Mouse (Mus musculus): ENCODE data around the gene Fhod1. TPM values are rescaled to one million over a fixed set of nuclear protein-coding genes. Genes with fewer than 3 reads are reported as not detected.

The Fhod1 gene
- polyA plus RNA-seq, 1 experiment from 2014 or later: 0.60 TPM

- H3K36me3 ChIP-seq (ENCODE audit: control insufficient read depth, insufficient read depth): no peaks in the 10 kb centered on the region
- no peak overlapping the region for H3K27ac ChIP-seq (ENCODE audit: low read length)
- H3K9ac ChIP-seq (ENCODE audit: low read depth, low read length): no peak overlapping the region
- no peaks in the 10 kb centered on the region for H3K9me3 ChIP-seq (replicated peaks; ENCODE audit: control insufficient read depth, low read length)
- peaks cover 24% of the 10 kb centered on the region for H3K4me1 ChIP-seq (ENCODE audit: control insufficient read depth, low read depth, low read length)
- no peak for ATAC-seq (ENCODE audit: low read depth)
- WGBS (ENCODE audit: insufficient replicate concordance): 85% methylated on average over 5 of the region's 5 CpGs
- no peak overlapping the region for H3K4me3 ChIP-seq (ENCODE audit: low read depth, low read length)
- peaks cover 23% of the 10 kb centered on the region for H3K27me3 ChIP-seq (ENCODE audit: control insufficient read depth, insufficient read depth, low read depth, low read length)
- no peak overlapping the region for H3K4me2 ChIP-seq (ENCODE audit: low read depth, low read length)
Measured at GRCm38 (mm10) chr8:105288231-105288630, 59.5 kb downstream of the Fhod1 start.

DNA sequence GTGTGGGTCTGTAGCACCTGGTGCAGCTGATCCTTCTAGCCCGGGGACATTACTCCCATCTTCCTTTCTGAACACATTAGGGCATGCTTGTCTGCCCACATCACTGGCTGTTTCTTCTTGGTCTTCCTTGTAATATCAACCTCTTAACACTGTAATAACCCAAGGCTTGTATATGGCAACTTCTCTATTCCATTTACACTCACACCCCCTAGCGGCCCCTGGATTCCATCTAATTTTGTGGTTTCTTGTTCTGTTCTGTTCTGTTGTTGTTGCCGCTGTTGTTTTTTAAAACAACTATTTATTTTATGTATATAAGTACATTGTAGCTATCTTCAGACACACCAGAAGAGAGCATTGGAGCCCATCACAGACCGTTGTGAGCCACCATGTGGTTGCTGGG lies 60.8 kb downstream of the Fhod1 start:
- Histone ChIP-seq H3K9me3 (replicated peaks; ENCODE audit: control insufficient read depth, low read length) (no peaks in the 10 kb centered on the region), H3K27me3 (ENCODE audit: control insufficient read depth, insufficient read depth, low read depth, low read length) (peaks cover 23% of the 10 kb centered on the region), H3K4me3 (ENCODE audit: low read depth, low read length) (no peak overlapping the region), H3K4me2 (ENCODE audit: low read depth, low read length) (no peak overlapping the region), H3K9ac (ENCODE audit: low read depth, low read length) (no peak overlapping the region), H3K27ac (ENCODE audit: low read length) (no peak overlapping the region), H3K36me3 (ENCODE audit: control insufficient read depth, insufficient read depth) (no peaks in the 10 kb centered on the region), H3K4me1 (ENCODE audit: control insufficient read depth, low read depth, low read length) (peaks cover 31% of the 10 kb centered on the region)
- ATAC-seq (ENCODE audit: low read depth): no peak
- 71% methylated on average over 4 of the region's 4 CpGs for WGBS (ENCODE audit: insufficient replicate concordance)

- no peak overlapping the region for H3K9ac ChIP-seq (ENCODE audit: low read depth, low read length)
- no peak for ATAC-seq (ENCODE audit: low read depth)
- no peak overlapping the region for H3K4me3 ChIP-seq (ENCODE audit: low read depth, low read length)
- peaks cover 27% of the 10 kb centered on the region for H3K4me1 ChIP-seq (ENCODE audit: control insufficient read depth, low read depth, low read length)
- no peak overlapping the region for H3K4me2 ChIP-seq (ENCODE audit: low read depth, low read length)
- H3K27ac ChIP-seq (ENCODE audit: low read length): no peak overlapping the region
- 57% methylated on average over 12 of the region's 12 CpGs for WGBS (ENCODE audit: insufficient replicate concordance)
- no peaks in the 10 kb centered on the region for H3K9me3 ChIP-seq (replicated peaks; ENCODE audit: control insufficient read depth, low read length)
- peaks cover 21% of the 10 kb centered on the region for H3K27me3 ChIP-seq (ENCODE audit: control insufficient read depth, insufficient read depth, low read depth, low read length)
- no peaks in the 10 kb centered on the region for H3K36me3 ChIP-seq (ENCODE audit: control insufficient read depth, insufficient read depth)
Measured at GRCm38 (mm10) chr8:105285514-105285913, 62.2 kb downstream of the Fhod1 start.

DNA sequence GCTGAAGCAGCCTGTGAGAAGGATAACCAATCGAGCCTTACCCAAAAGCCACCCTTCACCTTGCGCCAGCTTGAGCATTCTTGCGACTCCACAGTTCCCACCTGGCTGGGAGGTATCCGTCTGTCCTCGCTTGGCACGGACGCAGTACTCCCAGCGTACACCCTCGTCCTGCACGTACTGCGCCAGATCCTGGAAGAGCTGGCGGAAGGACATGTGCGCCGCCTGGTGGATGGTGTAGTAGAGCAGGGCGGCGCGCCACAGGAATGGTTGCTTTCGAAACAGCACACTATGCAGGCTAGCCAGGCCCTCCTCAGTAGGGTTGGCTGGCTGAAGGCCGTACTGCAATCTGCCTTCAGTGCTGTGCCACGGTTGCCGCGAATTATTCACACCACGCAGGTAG lies 64.7 kb downstream of the Fhod1 start:
- H3K36me3 ChIP-seq (ENCODE audit: control insufficient read depth, insufficient read depth): no peaks in the 10 kb centered on the region
- H3K27me3 ChIP-seq (ENCODE audit: control insufficient read depth, insufficient read depth, low read depth, low read length): peaks cover 32% of the 10 kb centered on the region
- ATAC-seq (ENCODE audit: low read depth): peak; percentile 78
- no peak overlapping the region for H3K4me3 ChIP-seq (ENCODE audit: low read depth, low read length)
- 22% methylated on average over 23 of the region's 23 CpGs for WGBS (ENCODE audit: insufficient replicate concordance)
- H3K4me2 ChIP-seq (ENCODE audit: low read depth, low read length): peak overlapping the region; percentile 28
- H3K4me1 ChIP-seq (ENCODE audit: control insufficient read depth, low read depth, low read length): peaks cover 16% of the 10 kb centered on the region
- no peak overlapping the region for H3K9ac ChIP-seq (ENCODE audit: low read depth, low read length)
- no peak overlapping the region for H3K27ac ChIP-seq (ENCODE audit: low read length)
- no peaks in the 10 kb centered on the region for H3K9me3 ChIP-seq (replicated peaks; ENCODE audit: control insufficient read depth, low read length)

GRCm38 (mm10) chr8:105282239-105282638 lies 65.5 kb downstream of the Fhod1 start:
- peaks cover 16% of the 10 kb centered on the region for H3K4me1 ChIP-seq (ENCODE audit: control insufficient read depth, low read depth, low read length)
- ATAC-seq (ENCODE audit: low read depth): no peak
- H3K36me3 ChIP-seq (ENCODE audit: control insufficient read depth, insufficient read depth): no peaks in the 10 kb centered on the region
- no peak overlapping the region for H3K4me3 ChIP-seq (ENCODE audit: low read depth, low read length)
- no peak overlapping the region for H3K4me2 ChIP-seq (ENCODE audit: low read depth, low read length)
- peaks cover 40% of the 10 kb centered on the region for H3K27me3 ChIP-seq (ENCODE audit: control insufficient read depth, insufficient read depth, low read depth, low read length)
- 31% methylated on average over 4 of the region's 4 CpGs for WGBS (ENCODE audit: insufficient replicate concordance)
- H3K9me3 ChIP-seq (replicated peaks; ENCODE audit: control insufficient read depth, low read length): no peaks in the 10 kb centered on the region
- no peak overlapping the region for H3K9ac ChIP-seq (ENCODE audit: low read depth, low read length)
- no peak overlapping the region for H3K27ac ChIP-seq (ENCODE audit: low read length)

DNA sequence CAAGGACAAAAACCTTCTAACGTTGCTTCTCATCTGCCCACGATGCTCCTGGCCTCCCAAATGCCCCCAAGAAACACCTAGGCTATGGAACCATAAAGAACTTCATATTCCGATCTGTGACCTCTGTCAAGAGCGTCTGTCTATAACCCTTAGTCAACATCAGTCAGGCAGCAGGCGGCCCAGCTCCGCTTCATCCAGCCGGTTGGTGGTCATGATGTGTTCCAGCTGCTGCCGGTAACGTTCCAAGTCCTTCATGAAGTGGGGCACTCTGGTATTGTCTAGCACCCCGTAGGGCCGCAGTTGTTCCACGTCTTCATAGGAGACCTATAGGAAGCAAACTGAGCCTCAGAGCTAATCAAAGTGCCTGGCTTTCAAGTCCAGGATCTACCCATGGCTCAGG lies 65.9 kb downstream of the Fhod1 start:
- no peak for ATAC-seq (ENCODE audit: low read depth)
- peaks cover 16% of the 10 kb centered on the region for H3K4me1 ChIP-seq (ENCODE audit: control insufficient read depth, low read depth, low read length)
- no peaks in the 10 kb centered on the region for H3K9me3 ChIP-seq (replicated peaks; ENCODE audit: control insufficient read depth, low read length)
- peaks cover 44% of the 10 kb centered on the region for H3K27me3 ChIP-seq (ENCODE audit: control insufficient read depth, insufficient read depth, low read depth, low read length)
- no peak overlapping the region for H3K4me3 ChIP-seq (ENCODE audit: low read depth, low read length)
- H3K9ac ChIP-seq (ENCODE audit: low read depth, low read length): no peak overlapping the region
- H3K4me2 ChIP-seq (ENCODE audit: low read depth, low read length): no peak overlapping the region
- WGBS (ENCODE audit: insufficient replicate concordance): 81% methylated on average over 12 of the region's 12 CpGs
- H3K36me3 ChIP-seq (ENCODE audit: control insufficient read depth, insufficient read depth): no peaks in the 10 kb centered on the region
- H3K27ac ChIP-seq (ENCODE audit: low read length): no peak overlapping the region

- ATAC-seq (ENCODE audit: low read depth): no peak
- Histone ChIP-seq H3K9ac (ENCODE audit: low read depth, low read length) (no peak overlapping the region), H3K27ac (ENCODE audit: low read length) (no peak overlapping the region), H3K9me3 (replicated peaks; ENCODE audit: control insufficient read depth, low read length) (no peaks in the 10 kb centered on the region), H3K36me3 (ENCODE audit: control insufficient read depth, insufficient read depth) (no peaks in the 10 kb centered on the region), H3K4me1 (ENCODE audit: control insufficient read depth, low read depth, low read length) (peaks cover 23% of the 10 kb centered on the region), H3K4me2 (ENCODE audit: low read depth, low read length) (no peak overlapping the region), H3K27me3 (ENCODE audit: control insufficient read depth, insufficient read depth, low read depth, low read length) (peaks cover 57% of the 10 kb centered on the region), H3K4me3 (ENCODE audit: low read depth, low read length) (no peak overlapping the region)
- WGBS (ENCODE audit: insufficient replicate concordance): 33% methylated on average over 3 of the region's 3 CpGs
Measured at GRCm38 (mm10) chr8:105280567-105280966, 67.2 kb downstream of the Fhod1 start.

MicroRNAs within 50 kb of the gene (microRNA counts, 519-probe panel; counts per million panel counts)
- 1,734 counts per million, percentile 19 among the panel's probes with 10 or more counts for microRNA mmu-miR-328

Small RNA genes lying within 50 kb of the gene (microRNA-seq; reads per million reads assigned to microRNA genes)
- not detected for gene Gm27320
- 319 reads per million, percentile 66 among the genes with 10 or more reads in this experiment for gene Mir328

Other genes with a start within 250 kb of the Fhod1 start
- not detected in 2 replicates for gene Ces4a, start 216.2 kb downstream of the Fhod1 start, polyA plus RNA-seq (2015; fragmentation: Nextera tagmentation; extraction: Ambion mirVana)
- gene Cbfb, start 177.3 kb downstream of the Fhod1 start, polyA plus RNA-seq (2015; fragmentation: Nextera tagmentation; extraction: Ambion mirVana): 6.6 and 7.5 TPM in 2 replicates
- 18.7 and 19.7 TPM in 2 replicates for gene D230025D16Rik, start 122.8 kb downstream of the Fhod1 start, polyA plus RNA-seq (2015; fragmentation: Nextera tagmentation; extraction: Ambion mirVana)
- 2.1 and 2.5 TPM in 2 replicates for gene B3gnt9, start 92.8 kb downstream of the Fhod1 start, polyA plus RNA-seq (2015; fragmentation: Nextera tagmentation; extraction: Ambion mirVana)
- 12.5 and 14.0 TPM in 2 replicates for gene Tradd, start 83.3 kb downstream of the Fhod1 start, polyA plus RNA-seq (2015; fragmentation: Nextera tagmentation; extraction: Ambion mirVana)
- gene Fbxl8, start 83.3 kb downstream of the Fhod1 start, polyA plus RNA-seq (2015; fragmentation: Nextera tagmentation; extraction: Ambion mirVana): 1.4 TPM in 2 replicates
- gene Hsf4, start 78.2 kb downstream of the Fhod1 start, polyA plus RNA-seq (2015; fragmentation: Nextera tagmentation; extraction: Ambion mirVana): 0.08 and 0.09 TPM in 2 replicates
- 0.12 and 0.19 TPM in 2 replicates for gene Nol3, start 71.8 kb downstream of the Fhod1 start, polyA plus RNA-seq (2015; fragmentation: Nextera tagmentation; extraction: Ambion mirVana)
- 0.55 and 0.84 TPM in 2 replicates for gene 4931428F04Rik, start 58.1 kb downstream of the Fhod1 start, polyA plus RNA-seq (2015; fragmentation: Nextera tagmentation; extraction: Ambion mirVana)
- gene Exoc3l, start 51.9 kb downstream of the Fhod1 start, polyA plus RNA-seq (2015; fragmentation: Nextera tagmentation; extraction: Ambion mirVana): 5.9 and 6.5 TPM in 2 replicates
- gene E2f4, start 50.3 kb downstream of the Fhod1 start, polyA plus RNA-seq (2015; fragmentation: Nextera tagmentation; extraction: Ambion mirVana): 169 and 187 TPM in 2 replicates
- gene Elmo3, start 42.4 kb downstream of the Fhod1 start, polyA plus RNA-seq (2015; fragmentation: Nextera tagmentation; extraction: Ambion mirVana): 4.7 and 5.3 TPM in 2 replicates
- gene Lrrc29, start 21.7 kb downstream of the Fhod1 start, polyA plus RNA-seq (2015; fragmentation: Nextera tagmentation; extraction: Ambion mirVana): 11.1 and 12.5 TPM in 2 replicates
- gene Tmem208, start 21.6 kb downstream of the Fhod1 start, polyA plus RNA-seq (2015; fragmentation: Nextera tagmentation; extraction: Ambion mirVana): 81.4 and 82.0 TPM in 2 replicates
- gene Slc9a5, start 890 bp upstream of the Fhod1 start, polyA plus RNA-seq (2015; fragmentation: Nextera tagmentation; extraction: Ambion mirVana): 0.13 TPM in 2 replicates
- not detected in 2 replicates for gene Plekhg4, start 25.3 kb upstream of the Fhod1 start, polyA plus RNA-seq (2015; fragmentation: Nextera tagmentation; extraction: Ambion mirVana)
- gene Kctd19, start 65.5 kb upstream of the Fhod1 start, polyA plus RNA-seq (2015; fragmentation: Nextera tagmentation; extraction: Ambion mirVana): not detected in 2 replicates
- 0.09 TPM in 1 of 2 replicates, not detected in the other for gene Lrrc36, start 65.6 kb upstream of the Fhod1 start, polyA plus RNA-seq (2015; fragmentation: Nextera tagmentation; extraction: Ambion mirVana)
- gene Tppp3, start 123.6 kb upstream of the Fhod1 start, polyA plus RNA-seq (2015; fragmentation: Nextera tagmentation; extraction: Ambion mirVana): 2.8 and 5.9 TPM in 2 replicates
- 1.6 and 2.2 TPM in 2 replicates for gene Zdhhc1, start 148.9 kb upstream of the Fhod1 start, polyA plus RNA-seq (2015; fragmentation: Nextera tagmentation; extraction: Ambion mirVana)
- gene Hsd11b2, start 170.8 kb upstream of the Fhod1 start, polyA plus RNA-seq (2015; fragmentation: Nextera tagmentation; extraction: Ambion mirVana): 0.34 and 0.66 TPM in 2 replicates
- 51.0 and 54.0 TPM in 2 replicates for gene Atp6v0d1, start 218.1 kb upstream of the Fhod1 start, polyA plus RNA-seq (2015; fragmentation: Nextera tagmentation; extraction: Ambion mirVana)